Mouse (Mus musculus) 3T3-L1 (cell line): ENCODE data around the gene Snrpa.

Experiments
- DNase-seq: peaks from one replicate; pipeline ENCODE4 v3.0.0-alpha.2; 2015; ENCODE audit warnings: low read depth, low spot score

Gene Snrpa

GRCm38 (mm10) chr7:27198779-27199178 is 2.7 kb upstream of the Snrpa start:
- no peak for DNase-seq

- peak; percentile 64 for DNase-seq
Measured at GRCm38 (mm10) chr7:27198355-27198754, 2.3 kb upstream of the Snrpa start.

DNA sequence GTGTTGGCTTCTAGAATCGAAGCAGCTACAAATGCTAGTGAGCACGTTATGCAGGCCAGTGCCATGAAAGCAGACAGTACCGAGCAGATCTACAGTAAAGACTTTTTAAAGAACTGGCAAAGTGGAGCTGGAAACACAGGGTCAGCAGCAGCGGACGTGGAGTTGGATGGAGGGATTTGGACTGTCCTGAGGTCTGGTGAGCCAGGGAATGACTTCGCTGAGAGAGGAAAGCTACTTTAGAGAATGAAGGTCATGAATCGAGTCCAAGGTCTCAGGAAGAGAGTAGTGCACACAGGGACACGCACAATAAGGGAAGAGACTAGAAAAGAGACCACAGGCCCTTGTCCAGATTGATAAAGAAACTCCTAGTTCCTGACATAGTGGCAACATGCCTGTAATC is 1.6 kb upstream of the Snrpa start:
- DNase-seq = no peak

GRCm38 (mm10) chr7:27197136-27197535 is 1.1 kb upstream of the Snrpa start:
- no peak for DNase-seq

DNA sequence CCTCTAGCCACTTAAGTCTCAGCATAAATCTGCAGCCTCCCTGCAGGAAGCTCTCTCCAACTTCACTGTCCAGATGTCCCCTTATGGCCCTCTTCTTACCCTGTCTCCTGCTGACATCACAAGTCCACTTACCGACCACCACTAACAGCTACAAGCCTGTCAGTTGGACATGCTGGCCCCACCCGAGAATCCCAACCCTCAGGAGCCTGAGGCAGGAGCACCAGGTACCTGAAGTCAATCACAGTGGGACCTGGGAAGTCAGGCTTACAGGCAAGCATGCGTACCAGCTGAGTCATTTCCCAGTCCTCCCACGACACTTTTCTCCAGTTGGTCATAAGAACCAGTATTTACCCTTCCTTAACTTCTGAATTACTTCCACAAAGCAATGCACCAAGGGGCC is 2.3 kb downstream of the Snrpa start:
- peak; percentile 35 for DNase-seq

DNA sequence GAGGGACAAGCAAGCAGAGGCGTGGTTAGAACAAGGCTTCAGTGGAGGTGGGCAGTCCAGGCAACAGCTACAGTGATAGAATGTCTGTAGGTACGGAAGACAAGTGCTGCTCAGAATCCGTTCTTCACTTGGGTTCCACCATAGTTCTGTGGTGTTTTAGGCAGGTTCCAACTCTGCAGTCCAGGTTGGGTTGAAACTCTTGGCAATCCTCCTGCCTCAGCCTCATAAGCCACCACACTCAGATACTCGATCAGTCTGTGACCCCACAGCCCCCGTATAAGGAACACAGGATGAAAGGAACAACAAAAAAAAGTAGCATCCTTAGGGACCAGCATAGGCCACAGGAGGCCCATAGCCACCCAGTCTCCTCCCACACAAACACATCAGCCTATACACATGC is 3.6 kb downstream of the Snrpa start:
- no peak for DNase-seq

- no peak for DNase-seq
Measured at GRCm38 (mm10) chr7:27189271-27189931, 6.7 kb downstream of the Snrpa start.

- no peak for DNase-seq
Measured at GRCm38 (mm10) chr7:27185986-27186385, 10.1 kb downstream of the Snrpa start.

DNA sequence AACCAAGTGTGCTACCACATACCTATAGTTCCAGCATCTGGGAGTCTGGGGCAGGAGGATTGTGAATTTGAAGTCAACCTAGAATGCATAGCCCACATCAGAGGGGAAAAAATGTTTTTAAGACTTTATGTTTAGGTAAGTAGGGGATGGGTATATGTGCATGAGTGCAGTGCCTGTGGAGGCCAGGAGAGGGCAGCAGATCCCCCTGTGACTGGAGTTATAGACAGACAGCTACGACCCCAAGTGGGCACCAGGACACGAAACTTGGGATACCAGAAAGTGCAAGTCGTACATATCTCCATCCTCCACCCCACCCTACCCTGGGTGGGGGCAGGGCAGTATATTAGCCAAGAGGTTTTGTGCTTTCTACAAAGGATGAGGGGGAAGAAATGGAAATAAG is 11.1 kb downstream of the Snrpa start:
- peak; percentile 68 for DNase-seq

- DNase-seq = no peak
Measured at GRCm38 (mm10) chr7:27182498-27182897, 13.6 kb downstream of the Snrpa start.

DNA sequence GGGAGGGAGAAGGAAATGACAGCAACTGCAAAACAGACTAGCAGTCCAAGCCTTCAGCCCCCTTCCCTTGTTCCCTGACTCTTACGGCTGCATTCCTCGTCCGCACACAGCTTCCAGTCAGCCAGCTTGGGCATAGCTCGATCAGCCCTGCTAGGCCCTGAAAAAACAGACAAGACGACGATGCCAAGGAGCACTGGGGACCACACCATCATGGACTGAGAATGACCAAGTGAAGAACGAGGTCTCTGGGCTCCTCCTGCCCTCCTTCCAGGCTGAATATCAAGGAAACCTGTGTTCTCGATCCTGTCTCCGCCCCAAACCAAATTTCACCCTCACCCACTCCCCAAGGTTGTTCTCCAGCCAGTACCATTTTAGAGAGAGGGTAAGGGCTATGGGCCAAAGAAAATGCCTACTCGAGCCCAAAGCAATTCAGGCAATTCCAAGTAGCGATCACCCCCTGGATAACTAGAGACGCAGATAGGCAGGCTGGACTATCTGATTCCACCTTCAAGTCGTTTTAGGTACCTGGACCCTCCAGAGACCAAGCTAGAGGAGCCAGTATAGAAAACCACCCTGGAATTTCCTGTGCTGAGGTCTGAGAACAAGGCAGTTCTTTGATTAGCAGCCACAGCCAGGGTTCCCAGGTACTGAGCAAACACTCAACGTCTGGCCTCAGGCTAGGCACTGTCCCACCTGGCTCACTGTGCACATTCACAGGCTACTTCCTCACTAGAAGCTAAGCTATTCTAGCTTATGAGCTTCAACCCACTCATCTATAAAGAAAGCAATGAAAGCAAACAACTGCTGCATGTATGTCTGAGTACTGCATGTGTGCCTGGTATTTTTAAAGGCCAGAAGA is 15.0 kb downstream of the Snrpa start, which contains the start of the genes Gm21983 and Mia:
Gene Gm21983 (minus strand): TSS at position 250 of the 859 bp plus-strand sequence.
Gene Mia (minus strand): TSS at position 321 of the 859 bp plus-strand sequence.
- DNase-seq = no peak

GRCm38 (mm10) chr7:27180036-27180435 is 16.0 kb downstream of the Snrpa start:
- no peak for DNase-seq

- no peak for DNase-seq
Measured at GRCm38 (mm10) chr7:27179217-27179918, 16.7 kb downstream of the Snrpa start.

- peak; percentile 99 for DNase-seq
Measured at GRCm38 (mm10) chr7:27178324-27179216, 17.5 kb downstream of the Snrpa start, which contains the start of gene Rab4b. Gene Rab4b, minus strand, starts transcription at chr7:27178896.

DNA sequence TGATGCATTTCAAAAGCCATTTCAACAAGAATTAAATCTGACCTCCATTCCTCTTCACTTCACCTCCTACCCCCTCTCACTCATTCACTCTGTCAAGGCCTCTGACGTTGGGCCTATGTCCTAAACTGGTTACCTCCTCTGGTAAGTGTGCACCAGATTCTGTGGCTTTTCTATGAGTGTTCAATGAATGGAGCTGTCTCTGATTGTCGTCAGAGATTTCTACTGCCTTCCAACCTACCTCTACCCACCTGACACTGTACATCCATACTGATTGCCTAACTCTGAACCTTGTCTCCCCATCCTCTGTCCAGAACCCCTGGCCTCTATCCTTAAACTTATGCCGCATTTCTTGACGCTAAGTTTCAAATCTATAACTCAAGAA is 18.1 kb downstream of the Snrpa start:
- no peak for DNase-seq

DNA sequence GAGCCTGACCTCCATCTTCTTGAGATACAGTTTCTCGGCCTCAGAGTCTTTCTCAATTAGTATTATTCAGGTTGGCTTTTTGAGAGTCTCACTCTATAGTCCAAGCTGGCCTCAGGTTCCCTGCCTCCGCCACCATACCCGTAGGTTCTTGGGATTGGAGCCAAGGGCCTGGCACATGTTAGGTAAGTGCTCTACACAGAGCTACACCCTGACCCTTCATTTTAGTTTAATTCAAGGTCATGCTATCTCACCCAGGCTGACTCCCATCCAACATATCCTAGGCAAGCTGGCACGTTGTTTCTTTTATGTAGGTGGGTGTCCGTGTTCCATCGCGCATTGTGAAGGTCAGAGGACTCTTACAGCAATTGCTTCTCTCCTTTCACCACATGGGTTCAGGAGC is 21.2 kb downstream of the Snrpa start:
- DNase-seq = no peak

DNA sequence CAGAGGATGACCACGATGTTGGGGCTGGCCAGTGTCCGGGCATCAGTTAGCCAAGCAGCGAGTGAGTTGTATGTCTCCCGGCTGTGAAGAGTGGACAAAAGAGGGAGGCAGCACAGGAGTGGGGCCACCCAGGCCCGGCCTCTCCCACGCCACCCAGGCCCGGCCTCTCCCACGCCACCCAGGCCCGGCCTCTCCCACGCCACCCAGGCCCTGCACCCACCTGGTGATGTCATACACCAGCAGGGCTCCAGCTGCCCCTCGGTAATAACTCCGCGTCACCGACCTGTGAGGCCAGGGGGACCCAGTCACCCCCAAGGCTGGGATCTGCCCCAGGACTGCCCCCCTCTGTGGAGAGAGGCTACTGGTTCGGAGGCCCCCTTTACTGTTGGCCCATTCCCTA is 21.6 kb downstream of the Snrpa start:
- no peak for DNase-seq

- no peak for DNase-seq
Measured at GRCm38 (mm10) chr7:27170981-27171380, 25.1 kb downstream of the Snrpa start.

- no peak for DNase-seq
Measured at GRCm38 (mm10) chr7:27168371-27168770, 27.7 kb downstream of the Snrpa start.

GRCm38 (mm10) chr7:27167475-27168094 is 28.5 kb downstream of the Snrpa start:
- DNase-seq = no peak
